Mouse (Mus musculus): ENCODE measurements around the gene Uvrag.

GRCm38 (mm10) chr7:99154648-99155151 is 13.8 kb upstream of the Uvrag start:
- TF ChIP-seq FLI1 (IDR thresholded peaks at IDR 0.05; ENCODE audit: low read length) (no peak), GATA1 (IDR thresholded peaks at IDR 0.05; ENCODE audit: borderline replicate concordance, low read length) (no peak)
